Mouse (Mus musculus): Measurements from ENCODE around the gene Zfp385b.

DNA sequence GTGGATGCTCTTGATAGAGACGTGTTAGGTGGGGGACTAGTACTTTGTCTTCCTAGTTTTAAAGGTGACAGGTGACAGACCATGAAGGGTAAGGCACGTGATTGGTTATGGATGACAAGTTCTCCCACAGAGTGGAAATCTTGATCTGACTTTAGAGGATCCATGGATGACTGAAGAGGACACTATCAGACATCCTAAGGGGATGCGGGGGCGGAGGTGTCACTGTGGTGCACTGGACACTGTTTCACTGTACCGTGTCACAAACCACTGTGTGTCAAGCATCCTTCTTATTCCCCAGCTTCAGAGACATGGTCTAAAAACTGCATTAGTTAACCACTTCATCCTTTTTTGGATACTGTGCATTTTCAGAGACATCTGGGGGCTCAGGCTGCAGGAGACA, 440.1 kb downstream of the Zfp385b start:
- TF ChIP-seq CTCF (conservative IDR thresholded peaks at IDR 0.05 in 1 of 2, IDR thresholded peaks at IDR 0.05 in 1 of 2; ENCODE audit: low read depth in 2 of 2, low read length in 2 of 2) (no peak), EP300 (IDR thresholded peaks at IDR 0.05; ENCODE audit: low read length) (no peak)

Measured in CH12.LX (cell line).